Mouse (Mus musculus) kidney, postnatal 25 days (tissue): ENCODE measurements around the gene Dlgap1.
A peak's percentile ranks its signal among the peaks of the same experiment; 100 is the strongest.

ENCODE experiments used
- DNase-seq, 2 experiments: peaks; one replicate each; pipeline ENCODE4 v3.0.0; 2021; ENCODE audit warnings: mixed read lengths in 2 of 2

The Dlgap1 gene

GRCm38 (mm10) chr17:70347403-70347802 is 378.5 kb downstream of the Dlgap1 start:
- DNase-seq, result no peak

- no peak for DNase-seq
Observed at GRCm38 (mm10) chr17:70363561-70363960, 394.7 kb downstream of the Dlgap1 start.

- DNase-seq, result no peak
Observed at GRCm38 (mm10) chr17:70363971-70364370, 395.1 kb downstream of the Dlgap1 start.

GRCm38 (mm10) chr17:70369124-70369523 is 400.3 kb downstream of the Dlgap1 start:
- DNase-seq, result no peak

GRCm38 (mm10) chr17:70377020-70377419 is 408.1 kb downstream of the Dlgap1 start:
- peak in 1 of 2 experiments; percentile 5 for DNase-seq

- DNase-seq, result no peak
Observed at GRCm38 (mm10) chr17:70388447-70388846, 419.6 kb downstream of the Dlgap1 start.

GRCm38 (mm10) chr17:70397220-70397619 is 428.3 kb downstream of the Dlgap1 start:
- DNase-seq, result no peak

GRCm38 (mm10) chr17:70397708-70398107 is 428.8 kb downstream of the Dlgap1 start:
- no peak for DNase-seq

- DNase-seq, result no peak
Observed at GRCm38 (mm10) chr17:70401909-70402308, 433.0 kb downstream of the Dlgap1 start.

- DNase-seq, result no peak
Observed at GRCm38 (mm10) chr17:70403750-70404149, 434.9 kb downstream of the Dlgap1 start.

GRCm38 (mm10) chr17:70414202-70414601 is 445.3 kb downstream of the Dlgap1 start:
- DNase-seq, result no peak

GRCm38 (mm10) chr17:70427866-70428265 is 459.0 kb downstream of the Dlgap1 start:
- no peak for DNase-seq

GRCm38 (mm10) chr17:70429746-70430451 is 461.0 kb downstream of the Dlgap1 start:
- peak; percentile 64 to 80 for DNase-seq

- peak in 1 of 2 experiments; percentile 43 for DNase-seq
Observed at GRCm38 (mm10) chr17:70430452-70430787, 461.5 kb downstream of the Dlgap1 start.

GRCm38 (mm10) chr17:70432834-70433233 is 464.0 kb downstream of the Dlgap1 start:
- DNase-seq, result no peak

GRCm38 (mm10) chr17:70434549-70434948 is 465.7 kb downstream of the Dlgap1 start:
- DNase-seq, result no peak

- no peak for DNase-seq
Observed at GRCm38 (mm10) chr17:70435612-70436011, 466.7 kb downstream of the Dlgap1 start.

GRCm38 (mm10) chr17:70437229-70437628 is 468.4 kb downstream of the Dlgap1 start:
- no peak for DNase-seq

- DNase-seq, result no peak
Observed at GRCm38 (mm10) chr17:70442976-70443375, 474.1 kb downstream of the Dlgap1 start.

- no peak for DNase-seq
Observed at GRCm38 (mm10) chr17:70446451-70446850, 477.6 kb downstream of the Dlgap1 start.

- DNase-seq, result no peak
Observed at GRCm38 (mm10) chr17:70455036-70455435, 486.2 kb downstream of the Dlgap1 start.

GRCm38 (mm10) chr17:70457103-70457502 is 488.2 kb downstream of the Dlgap1 start:
- no peak for DNase-seq

GRCm38 (mm10) chr17:70462231-70462630 is 493.4 kb downstream of the Dlgap1 start:
- no peak for DNase-seq

GRCm38 (mm10) chr17:70462771-70463491 is 494.1 kb downstream of the Dlgap1 start:
- DNase-seq, result no peak
